Mouse (Mus musculus): Measurements from ENCODE around the gene Pde2a. TPM values are rescaled to one million over a fixed set of nuclear protein-coding genes. Genes with fewer than 3 reads are reported as not detected.
A peak's percentile ranks its signal among the peaks of the same experiment; 100 is the strongest.

The Pde2a gene
- polyA plus RNA-seq, 2 experiments: 10.5 to 12.7 TPM

DNA sequence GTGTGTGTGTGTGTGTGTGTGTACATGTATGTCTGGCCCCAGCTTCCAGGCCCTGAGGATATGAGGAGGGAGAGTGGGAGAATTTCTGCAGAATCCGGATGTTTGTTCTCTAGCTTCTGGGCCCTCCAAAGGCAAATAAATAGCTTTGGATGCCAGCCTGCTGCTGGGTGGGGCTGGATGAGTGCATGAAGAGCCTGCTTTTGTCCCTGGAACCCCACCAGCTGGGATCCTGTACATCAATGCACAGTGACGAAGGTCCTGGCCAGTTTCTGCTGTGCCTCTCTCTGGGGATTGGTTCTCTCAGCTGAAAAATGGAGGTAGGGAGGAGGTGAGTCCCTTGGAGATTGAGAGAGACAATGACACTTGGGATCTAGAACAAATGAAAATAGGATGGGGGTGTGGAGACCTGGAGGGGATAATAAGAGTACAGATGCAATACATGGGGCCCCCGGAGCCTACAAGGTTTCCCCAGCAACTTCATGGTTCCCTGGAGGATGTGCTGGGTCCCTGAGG lies 50.5 kb downstream of the Pde2a start:
- Histone ChIP-seq H3K27ac (replicated peaks; ENCODE audit: low read depth, low read length) (no peak overlapping the region), H3K4me2 (replicated peaks; ENCODE audit: low read depth, low read length, severe bottlenecking) (no peak overlapping the region), H3K36me3 (ENCODE audit: control insufficient read depth, insufficient read depth, low read length) (no peaks in the 10 kb centered on the region), H3K9ac (ENCODE audit: low read depth, low read length, severe bottlenecking) (no peak overlapping the region), H3K4me1 (ENCODE audit: control insufficient read depth, insufficient read depth, low read length) (peaks cover 9% of the 10 kb centered on the region), H3K4me3 (replicated peaks; ENCODE audit: low read length) (no peak overlapping the region), H3K27me3 (ENCODE audit: control insufficient read depth, insufficient read depth, low read length) (no peaks in the 10 kb centered on the region), H3K9me3 (ENCODE audit: control insufficient read depth, low read length) (no peaks in the 10 kb centered on the region)
- no peak for TF ChIP-seq POLR2A (IDR thresholded peaks at IDR 0.05; ENCODE audit: borderline replicate concordance, extremely low read depth, insufficient read depth, insufficient read length)
- ATAC-seq (ENCODE audit: low FRiP score, low read depth) (no peak), DNase-seq (ENCODE audit: low spot score) (no peak)
- WGBS: 73% methylated on average over 3 of the region's 3 CpGs

GRCm38 (mm10) chr7:101472598-101473558 lies 51.4 kb downstream of the Pde2a start:
- no peaks in the 10 kb centered on the region for H3K27me3 ChIP-seq (ENCODE audit: control insufficient read depth, insufficient read depth, low read length)
- DNase-seq (ENCODE audit: low spot score) (peak; percentile 15), ATAC-seq (ENCODE audit: low FRiP score, low read depth) (no peak)
- no peak overlapping the region for H3K4me2 ChIP-seq (replicated peaks; ENCODE audit: low read depth, low read length, severe bottlenecking)
- 42% methylated on average over 10 of the region's 10 CpGs for WGBS
- peaks cover 9% of the 10 kb centered on the region for H3K4me1 ChIP-seq (ENCODE audit: control insufficient read depth, insufficient read depth, low read length)
- no peak overlapping the region for H3K9ac ChIP-seq (ENCODE audit: low read depth, low read length, severe bottlenecking)
- no peak overlapping the region for H3K4me3 ChIP-seq (replicated peaks; ENCODE audit: low read length)
- TF ChIP-seq POLR2A (IDR thresholded peaks at IDR 0.05; ENCODE audit: borderline replicate concordance, extremely low read depth, insufficient read depth, insufficient read length): no peak
- H3K27ac ChIP-seq (replicated peaks; ENCODE audit: low read depth, low read length): no peak overlapping the region
- H3K9me3 ChIP-seq (ENCODE audit: control insufficient read depth, low read length): no peaks in the 10 kb centered on the region
- no peaks in the 10 kb centered on the region for H3K36me3 ChIP-seq (ENCODE audit: control insufficient read depth, insufficient read depth, low read length)

DNA sequence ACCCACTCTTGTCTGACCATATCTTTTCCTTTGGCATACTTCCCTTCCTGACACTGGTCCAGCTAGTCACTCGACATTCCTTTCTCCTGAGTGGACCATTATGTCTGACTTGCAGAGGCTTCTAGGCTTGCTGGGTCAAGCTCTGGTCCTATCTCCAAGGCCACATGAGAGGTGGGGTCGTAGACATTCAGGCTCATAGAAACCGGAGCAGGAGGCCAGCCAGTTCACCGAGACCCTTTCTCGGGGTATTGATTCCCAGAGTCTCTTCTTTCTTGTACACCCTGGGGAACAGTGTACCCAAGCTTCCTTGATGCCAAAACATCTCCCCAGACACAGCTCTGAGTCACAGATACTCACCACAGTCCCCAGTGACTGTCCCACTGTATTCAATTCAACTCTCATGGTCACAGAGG lies 52.9 kb downstream of the Pde2a start:
- no peak for TF ChIP-seq POLR2A (IDR thresholded peaks at IDR 0.05; ENCODE audit: borderline replicate concordance, extremely low read depth, insufficient read depth, insufficient read length)
- ATAC-seq (ENCODE audit: low FRiP score, low read depth): no peak
- no peak for DNase-seq (ENCODE audit: low spot score)
- no peak overlapping the region for H3K9ac ChIP-seq (ENCODE audit: low read depth, low read length, severe bottlenecking)
- H3K4me2 ChIP-seq (replicated peaks; ENCODE audit: low read depth, low read length, severe bottlenecking): no peak overlapping the region
- H3K4me1 ChIP-seq (ENCODE audit: control insufficient read depth, insufficient read depth, low read length): peaks cover 9% of the 10 kb centered on the region
- no peaks in the 10 kb centered on the region for H3K36me3 ChIP-seq (ENCODE audit: control insufficient read depth, insufficient read depth, low read length)
- 80% methylated on average over 5 of the region's 5 CpGs for WGBS
- no peak overlapping the region for H3K4me3 ChIP-seq (replicated peaks; ENCODE audit: low read length)
- H3K27ac ChIP-seq (replicated peaks; ENCODE audit: low read depth, low read length): no peak overlapping the region
- H3K9me3 ChIP-seq (ENCODE audit: control insufficient read depth, low read length): no peaks in the 10 kb centered on the region
- no peaks in the 10 kb centered on the region for H3K27me3 ChIP-seq (ENCODE audit: control insufficient read depth, insufficient read depth, low read length)

GRCm38 (mm10) chr7:101476028-101476427 lies 54.5 kb downstream of the Pde2a start:
- Histone ChIP-seq H3K27ac (replicated peaks; ENCODE audit: low read depth, low read length) (no peak overlapping the region), H3K9me3 (ENCODE audit: control insufficient read depth, low read length) (no peaks in the 10 kb centered on the region), H3K9ac (ENCODE audit: low read depth, low read length, severe bottlenecking) (no peak overlapping the region), H3K4me3 (replicated peaks; ENCODE audit: low read length) (no peak overlapping the region), H3K36me3 (ENCODE audit: control insufficient read depth, insufficient read depth, low read length) (no peaks in the 10 kb centered on the region), H3K27me3 (ENCODE audit: control insufficient read depth, insufficient read depth, low read length) (no peaks in the 10 kb centered on the region), H3K4me1 (ENCODE audit: control insufficient read depth, insufficient read depth, low read length) (peaks cover 9% of the 10 kb centered on the region), H3K4me2 (replicated peaks; ENCODE audit: low read depth, low read length, severe bottlenecking) (no peak overlapping the region)
- TF ChIP-seq POLR2A (IDR thresholded peaks at IDR 0.05; ENCODE audit: borderline replicate concordance, extremely low read depth, insufficient read depth, insufficient read length): no peak
- 77% methylated on average over 3 of the region's 3 CpGs for WGBS
- no peak for DNase-seq (ENCODE audit: low spot score)
- ATAC-seq (ENCODE audit: low FRiP score, low read depth): no peak

DNA sequence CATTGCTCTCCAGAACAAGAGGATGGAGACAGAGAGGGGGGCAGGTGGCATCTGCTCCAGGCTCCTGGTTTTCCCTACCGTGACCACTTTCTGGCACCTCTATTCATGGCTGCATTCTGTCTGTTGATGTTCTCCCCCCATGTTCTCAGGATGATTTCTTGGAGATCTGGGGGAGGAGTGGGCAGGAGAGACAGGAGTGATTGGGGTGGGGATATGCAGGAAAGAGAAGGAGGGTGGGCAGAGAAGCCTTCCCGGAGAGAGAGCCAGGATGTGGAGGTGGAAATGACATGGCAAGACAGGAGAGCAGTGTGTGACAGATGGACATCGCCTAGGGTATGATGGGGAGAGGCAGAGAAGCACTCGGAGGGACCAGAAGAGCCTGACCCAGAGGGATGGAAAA lies 55.0 kb downstream of the Pde2a start:
- Histone ChIP-seq H3K27ac (replicated peaks; ENCODE audit: low read depth, low read length) (no peak overlapping the region), H3K4me3 (replicated peaks; ENCODE audit: low read length) (no peak overlapping the region), H3K9ac (ENCODE audit: low read depth, low read length, severe bottlenecking) (no peak overlapping the region), H3K27me3 (ENCODE audit: control insufficient read depth, insufficient read depth, low read length) (no peaks in the 10 kb centered on the region), H3K36me3 (ENCODE audit: control insufficient read depth, insufficient read depth, low read length) (no peaks in the 10 kb centered on the region), H3K4me2 (replicated peaks; ENCODE audit: low read depth, low read length, severe bottlenecking) (no peak overlapping the region), H3K4me1 (ENCODE audit: control insufficient read depth, insufficient read depth, low read length) (peaks cover 7% of the 10 kb centered on the region), H3K9me3 (ENCODE audit: control insufficient read depth, low read length) (no peaks in the 10 kb centered on the region)
- 84% methylated on average over 4 of the region's 4 CpGs for WGBS
- DNase-seq (ENCODE audit: low spot score): no peak
- no peak for TF ChIP-seq POLR2A (IDR thresholded peaks at IDR 0.05; ENCODE audit: borderline replicate concordance, extremely low read depth, insufficient read depth, insufficient read length)
- no peak for ATAC-seq (ENCODE audit: low FRiP score, low read depth)
